Mouse (Mus musculus) liver, adult 2 months (tissue): ENCODE measurements around the gene Sox15.

Experiments
- CTCF ChIP-seq: fragments of 200-500 bp; IDR thresholded peaks from 2 replicates; pipeline ENCODE4 v1.5.1; 2011; ENCODE audit warnings: low read depth, low read length, control low read depth
- POLR2A ChIP-seq: fragments of 200-500 bp; IDR thresholded peaks from 2 replicates; pipeline ENCODE4 v1.6.1; 2011; ENCODE audit warnings: low read length, control low read depth; ENCODE audit not compliant: insufficient read depth; ENCODE audit errors: extremely low read depth

DNA sequence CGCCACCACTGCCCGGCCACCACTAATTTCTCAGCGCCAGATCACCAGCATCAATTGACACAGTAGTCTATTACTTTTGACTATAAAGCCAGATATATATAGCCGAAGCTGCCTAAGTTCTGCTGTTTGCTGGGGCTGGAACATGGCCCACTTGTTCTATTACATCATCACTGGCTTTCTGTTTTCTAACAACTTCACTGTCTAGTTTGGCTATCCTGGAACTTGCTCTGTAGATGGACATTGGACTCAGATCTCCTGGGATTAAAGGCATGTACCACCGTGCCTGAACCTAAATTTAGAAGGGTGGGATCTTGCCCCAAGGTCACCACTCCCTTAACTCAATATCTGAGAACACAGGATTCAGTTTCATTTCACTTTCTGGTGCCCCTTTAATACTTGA lies 9.3 kb upstream of the Sox15 start:
- no peak for TF ChIP-seq POLR2A
- TF ChIP-seq CTCF: no peak
